9 mouse cellular contexts compared by ENCODE assay signal in genomic region chr2:180255701-180256100, GRCm38 (mm10). TPM values are rescaled to one million over a fixed set of nuclear protein-coding genes. Genes with fewer than 3 reads are reported as not detected.
A peak's percentile ranks its signal among the peaks of the same experiment; 100 is the strongest.
DNase-seq lines count a peak whose midpoint lies in the region; ATAC-seq lines count a peak whose summit lies in the region.
"Had no signal": no experiment of that assay in that cellular context is flagged by ENCODE, and none has a peak within 500 bp of the region (broad histone marks: within the 10 kb centered on the region; RNA-seq: fewer than 3 reads in every experiment).

No protein-coding gene starts in this region.

- peaks cover 22% of the 10 kb centered on the region for H3K4me1 ChIP-seq in heart, embryonic 13.5 days
- peaks cover 29% of the 10 kb centered on the region for H3K4me1 ChIP-seq in embryonic facial prominence, embryonic 10.5 days
- 0 out of 2 replicates have a peak, but pooled peaks cover 10% of the 10 kb centered on the region for H3K4me1 ChIP-seq in intestine, embryonic 15.5 days (replicated peaks)
- peaks cover 16% of the 10 kb centered on the region for H3K4me1 ChIP-seq in midbrain, embryonic 14.5 days (ENCODE audit: control insufficient read depth, insufficient read depth, low read length)

- peak overlapping the region; percentile 98 for H3K4me3 ChIP-seq in heart, embryonic 13.5 days
- peak overlapping the region; percentile 85 for H3K4me3 ChIP-seq in embryonic facial prominence, embryonic 10.5 days
- H3K4me3 ChIP-seq in intestine, embryonic 15.5 days (replicated peaks): no peak overlapping the region
- H3K4me3 ChIP-seq in midbrain, embryonic 14.5 days (replicated peaks; ENCODE audit: low read depth, low read length): no peak overlapping the region; the same call in 1 of the 2 replicates

- H3K36me3 ChIP-seq in heart, embryonic 13.5 days: peaks cover 28% of the 10 kb centered on the region
- H3K36me3 ChIP-seq in embryonic facial prominence, embryonic 10.5 days (replicated peaks): peaks cover 29% of the 10 kb centered on the region
- H3K36me3 ChIP-seq in intestine, embryonic 15.5 days: peaks cover 11% of the 10 kb centered on the region
- H3K36me3 ChIP-seq in midbrain, embryonic 14.5 days (ENCODE audit: control insufficient read depth, insufficient read depth, low read length): peaks cover 22% of the 10 kb centered on the region

- no peaks in the 10 kb centered on the region for H3K27me3 ChIP-seq in heart, embryonic 13.5 days (replicated peaks)
- H3K27me3 ChIP-seq in embryonic facial prominence, embryonic 10.5 days (replicated peaks; ENCODE audit: low read depth, poor library complexity, severe bottlenecking): no peaks in the 10 kb centered on the region
- H3K27me3 ChIP-seq in intestine, embryonic 15.5 days (replicated peaks): no peaks in the 10 kb centered on the region
- no peaks in the 10 kb centered on the region for H3K27me3 ChIP-seq in midbrain, embryonic 14.5 days (ENCODE audit: control insufficient read depth, insufficient read depth, low read length)
- H3K27me3 ChIP-seq: Patski had no signal

- no peaks in the 10 kb centered on the region for H3K9me3 ChIP-seq in heart, embryonic 13.5 days
- no peaks in the 10 kb centered on the region for H3K9me3 ChIP-seq in embryonic facial prominence, embryonic 10.5 days
- H3K9me3 ChIP-seq in intestine, embryonic 15.5 days: no peaks in the 10 kb centered on the region
- H3K9me3 ChIP-seq in midbrain, embryonic 14.5 days (ENCODE audit: control insufficient read depth, low read length): no peaks in the 10 kb centered on the region

- H3K9ac ChIP-seq in heart, embryonic 13.5 days: no peak overlapping the region
- H3K9ac ChIP-seq in intestine, embryonic 15.5 days: no peak overlapping the region
- H3K9ac ChIP-seq in midbrain, embryonic 14.5 days (replicated peaks; ENCODE audit: low read length): no peak overlapping the region

- intact Hi-C loops in left cerebral cortex, postnatal 14 days (cut with DNase I): loop anchor here (10.0 kb wide), 1 partner anchor 181 kb away; the partner anchor contains the start of gene Mtg2

- ATAC-seq in heart, embryonic 13.5 days (ENCODE audit: extremely low read depth, insufficient number of reproducible peaks, low FRiP score, low TSS enrichment): no peak
- ATAC-seq in intestine, embryonic 15.5 days: no peak
- no peak for ATAC-seq in midbrain, embryonic 14.5 days (ENCODE audit: low FRiP score, low TSS enrichment)

- DNase-seq in heart, adult 18-20 months: no peak
- no peak for DNase-seq in embryonic facial prominence, embryonic 10.5 days (ENCODE audit: low spot score)
- no peak for DNase-seq in midbrain, embryonic 14.5 days
- DNase-seq in left cerebral cortex, postnatal 14 days (ENCODE audit: low spot score in 2 of 2): no peak
- DNase-seq in c-Kit-positive CD71-positive TER-119-positive erythroid progenitor cells, embryonic 14.5 days (ENCODE audit: low spot score): no peak
- DNase-seq in adrenal gland, postnatal 36 days: no peak

- peak overlapping the region; percentile 95 for H3K27ac ChIP-seq in heart, embryonic 13.5 days (replicated peaks)
- H3K27ac ChIP-seq in embryonic facial prominence, embryonic 10.5 days (replicated peaks): 0 out of 2 replicates have a peak overlapping the region, but pooled peaks have one; percentile 92
- no peak overlapping the region for H3K27ac ChIP-seq in intestine, embryonic 15.5 days
- no peak overlapping the region for H3K27ac ChIP-seq in midbrain, embryonic 14.5 days (replicated peaks; ENCODE audit: low read depth, low read length)

- peak overlapping the region; percentile 89 for H3K4me2 ChIP-seq in heart, embryonic 13.5 days
- peak overlapping the region; percentile 85 for H3K4me2 ChIP-seq in intestine, embryonic 15.5 days (replicated peaks)
- peak overlapping the region; percentile 78 for H3K4me2 ChIP-seq in midbrain, embryonic 14.5 days (ENCODE audit: low read length)

- WGBS in heart, embryonic 13.5 days: 87% methylated on average over 9 of the region's 9 CpGs
- WGBS in embryonic facial prominence, embryonic 10.5 days: 92% methylated on average over 9 of the region's 9 CpGs
- WGBS in intestine, embryonic 15.5 days: 87% methylated on average over 9 of the region's 9 CpGs
- whole genome bisulfite sequencing in midbrain, embryonic 14.5 days: 88% methylated on average over 9 of the region's 9 CpGs

RNA-seq across cellular contexts. Expression of gene Rps21, which starts 1.5 kb away (rescaled TPM):
- 332 and 351 TPM in 2 replicates for polyA plus RNA-seq in heart, embryonic 13.5 days (2015; fragmentation: Nextera tagmentation; extraction: Ambion mirVana)
- 100 to 1,000 TPM; 561 to 600 TPM for total RNA-seq in heart, adult 18-20 months (2021)
- 569 and 585 TPM in 2 replicates for polyA plus RNA-seq in embryonic facial prominence, embryonic 10.5 days (2016; fragmentation: Nextera tagmentation; extraction: Ambion mirVana)
- 577 and 672 TPM in 2 replicates for polyA plus RNA-seq in intestine, embryonic 15.5 days (2015; fragmentation: Nextera tagmentation; extraction: Ambion mirVana)
- polyA plus RNA-seq in midbrain, embryonic 14.5 days (2014; fragmentation: Nextera tagmentation; extraction: Ambion mirVana): 409 and 512 TPM in 2 replicates
- total RNA-seq in left cerebral cortex, postnatal 14 days (2021): 100 to 1,000 TPM; 565 to 568 TPM
- 100 to 1,000 TPM; 736 to 838 TPM for total RNA-seq in adrenal gland, postnatal 36 days (2021)

RNA-seq across cellular contexts. Expression of gene Cables2, which starts 17.6 kb away (rescaled TPM):
- 9.0 and 9.3 TPM in 2 replicates for polyA plus RNA-seq in heart, embryonic 13.5 days (2015; fragmentation: Nextera tagmentation; extraction: Ambion mirVana)
- total RNA-seq in heart, adult 18-20 months (2021): 10 to 100 TPM; 10.9 TPM
- polyA plus RNA-seq in embryonic facial prominence, embryonic 10.5 days (2016; fragmentation: Nextera tagmentation; extraction: Ambion mirVana): 12.7 and 13.2 TPM in 2 replicates
- 11.4 and 12.7 TPM in 2 replicates for polyA plus RNA-seq in intestine, embryonic 15.5 days (2015; fragmentation: Nextera tagmentation; extraction: Ambion mirVana)
- 32.0 and 37.5 TPM in 2 replicates for polyA plus RNA-seq in midbrain, embryonic 14.5 days (2014; fragmentation: Nextera tagmentation; extraction: Ambion mirVana)
- total RNA-seq in left cerebral cortex, postnatal 14 days (2021): 10 to 100 TPM; 30.4 to 34.6 TPM
- 10 to 100 TPM; 14.0 to 14.2 TPM for total RNA-seq in adrenal gland, postnatal 36 days (2021)

RNA-seq across cellular contexts. Expression of gene Lama5, which starts 30.0 kb away (rescaled TPM):
- 21.6 and 22.5 TPM in 2 replicates for polyA plus RNA-seq in heart, embryonic 13.5 days (2015; fragmentation: Nextera tagmentation; extraction: Ambion mirVana)
- total RNA-seq in heart, adult 18-20 months (2021): 10 to 100 TPM; 72.2 to 78.5 TPM
- polyA plus RNA-seq in embryonic facial prominence, embryonic 10.5 days (2016; fragmentation: Nextera tagmentation; extraction: Ambion mirVana): 19.6 and 25.3 TPM in 2 replicates
- 30.9 and 37.8 TPM in 2 replicates for polyA plus RNA-seq in intestine, embryonic 15.5 days (2015; fragmentation: Nextera tagmentation; extraction: Ambion mirVana)
- 1.2 and 1.8 TPM in 2 replicates for polyA plus RNA-seq in midbrain, embryonic 14.5 days (2014; fragmentation: Nextera tagmentation; extraction: Ambion mirVana)
- 1 to 10 TPM; 8.0 to 9.7 TPM for total RNA-seq in left cerebral cortex, postnatal 14 days (2021)
- total RNA-seq in adrenal gland, postnatal 36 days (2021): 10 to 100 TPM; 25.7 to 74.5 TPM

RNA-seq across cellular contexts. Expression of gene Rbbp8nl, which starts 34.0 kb away (rescaled TPM):
- polyA plus RNA-seq in heart, embryonic 13.5 days (2015; fragmentation: Nextera tagmentation; extraction: Ambion mirVana): 0.05 and 0.08 TPM in 2 replicates
- not detected for total RNA-seq in heart, adult 18-20 months (2021)
- polyA plus RNA-seq in embryonic facial prominence, embryonic 10.5 days (2016; fragmentation: Nextera tagmentation; extraction: Ambion mirVana): 0.92 and 1.7 TPM in 2 replicates
- polyA plus RNA-seq in intestine, embryonic 15.5 days (2015; fragmentation: Nextera tagmentation; extraction: Ambion mirVana): 2.8 and 3.8 TPM in 2 replicates
- polyA plus RNA-seq in midbrain, embryonic 14.5 days (2014; fragmentation: Nextera tagmentation; extraction: Ambion mirVana): not detected in 2 replicates
- not detected for total RNA-seq in left cerebral cortex, postnatal 14 days (2021)
- not detected for total RNA-seq in adrenal gland, postnatal 36 days (2021)
- polyA plus RNA-seq: Patski had no signal

Comparison
In these comparisons a context has a peak if more than half of its experiments do, and no peak if none do; other contexts are left out.
1. H3K27ac ChIP-seq: peak in heart, embryonic 13.5 days (single experiment) and embryonic facial prominence, embryonic 10.5 days (single experiment); none in intestine, embryonic 15.5 days (single experiment) and midbrain, embryonic 14.5 days (single experiment).
2. H3K4me3 ChIP-seq: peak in heart, embryonic 13.5 days (single experiment) and embryonic facial prominence, embryonic 10.5 days (single experiment); none in intestine, embryonic 15.5 days (single experiment) and midbrain, embryonic 14.5 days (single experiment).
3. Peak in every context shown above with its lines, with median percentiles within 50 percentile points of each other: H3K4me2 ChIP-seq.